Mouse (Mus musculus) kidney, postnatal 36 days (tissue): ENCODE results near the gene Abcd1.

ENCODE experiments used
- DNase-seq, 2 experiments: peaks; one replicate each; pipeline ENCODE4 v3.0.0; 2021 to 2022; ENCODE audit warnings: mixed read lengths in 2 of 2

The Abcd1 gene

DNA sequence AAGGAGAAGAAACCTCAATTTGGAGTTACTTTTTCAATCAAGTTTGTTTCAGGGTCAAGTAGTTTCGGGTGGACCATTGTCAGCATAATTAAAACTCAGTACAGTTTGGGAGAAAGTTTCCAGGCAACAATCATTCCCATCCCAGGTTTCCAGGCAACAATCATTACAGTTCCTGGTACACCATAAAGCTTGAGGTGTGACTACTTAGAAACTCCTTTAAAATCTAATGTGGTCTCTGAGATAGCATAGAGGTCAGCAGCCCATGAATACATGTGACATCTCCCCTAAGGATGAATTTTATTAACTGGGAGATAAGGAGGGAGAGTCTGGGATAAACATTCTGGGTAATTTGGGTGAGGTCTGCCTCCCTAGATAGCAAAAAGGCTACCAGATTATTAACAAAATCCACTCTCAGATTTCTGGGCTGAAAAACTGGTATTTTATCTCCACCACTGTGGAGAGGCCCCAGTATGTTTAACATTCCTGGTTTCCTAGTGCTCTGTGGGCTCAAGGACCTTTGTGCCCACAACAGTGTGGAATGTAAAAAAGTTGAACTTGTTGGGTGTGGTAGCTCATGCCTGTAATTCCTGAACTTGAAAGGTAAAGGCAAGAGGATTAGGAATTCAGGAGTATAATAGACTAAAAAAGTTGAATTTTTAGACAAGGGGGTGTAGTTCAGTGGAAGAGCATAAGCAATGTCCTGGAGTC, 28.5 kb downstream of the Abcd1 start:
- no peak for DNase-seq

DNA sequence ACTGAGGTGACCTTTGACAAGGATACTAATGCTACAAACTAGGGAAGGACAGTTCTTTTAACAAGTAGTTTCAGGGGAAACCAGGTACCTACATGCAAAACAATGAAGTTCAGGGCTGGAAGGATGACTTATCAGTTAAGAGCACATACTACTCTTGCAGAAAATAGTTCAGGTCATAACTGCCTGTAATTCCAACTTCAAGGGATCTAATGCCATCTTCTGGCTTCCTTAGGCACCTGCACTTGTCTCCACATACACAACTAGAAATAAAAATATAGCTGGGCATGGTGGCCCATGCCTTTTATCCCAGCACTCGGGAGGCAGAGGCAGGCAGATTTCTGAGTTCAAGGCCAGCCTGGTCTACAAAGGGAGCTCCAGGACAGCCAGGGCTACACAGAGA, 32.6 kb downstream of the Abcd1 start:
- no peak for DNase-seq

DNA sequence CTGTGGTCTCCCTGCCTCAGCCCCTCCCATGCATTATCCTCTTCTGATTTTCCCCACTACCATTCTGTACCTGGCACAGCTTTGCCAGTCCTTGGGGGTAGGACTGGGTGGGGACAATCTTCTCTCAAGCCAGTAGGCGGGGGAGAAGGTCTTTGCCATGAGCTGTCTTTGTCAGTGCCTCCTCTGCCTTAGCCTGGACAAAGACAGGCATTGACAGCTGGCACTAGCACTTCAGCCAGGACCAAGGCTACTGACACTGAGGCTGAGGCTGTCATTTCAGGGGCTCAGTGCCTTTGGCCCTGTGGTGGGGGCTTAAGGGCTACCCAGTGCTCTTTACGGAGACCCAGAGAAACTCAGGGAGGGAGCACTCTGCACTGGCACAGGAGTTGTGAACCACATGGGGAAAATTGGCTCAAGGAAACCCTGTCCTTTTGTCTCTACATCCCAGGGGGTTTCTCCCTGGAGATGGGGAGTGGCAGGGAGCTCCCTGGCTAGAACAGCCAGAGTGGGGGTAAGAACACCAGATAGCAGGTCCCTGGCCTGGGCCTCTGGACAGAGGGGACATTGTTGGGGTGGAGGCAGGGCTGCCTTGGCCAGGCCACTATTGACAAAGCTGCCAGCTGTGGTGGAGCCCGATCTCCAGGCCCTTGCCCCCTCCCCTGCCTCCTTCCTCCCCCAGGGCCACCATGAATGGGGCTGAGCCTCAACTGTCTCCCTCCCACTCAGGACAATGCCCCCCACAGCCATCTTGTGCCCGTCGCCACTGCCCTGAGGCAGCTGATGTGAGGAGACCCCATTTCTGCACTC, 40.1 kb downstream of the Abcd1 start, which contains the start of gene Plxnb3:
Gene Plxnb3 (plus strand): TSS at position 757 of the 807 bp plus-strand sequence.
- no peak for DNase-seq

DNA sequence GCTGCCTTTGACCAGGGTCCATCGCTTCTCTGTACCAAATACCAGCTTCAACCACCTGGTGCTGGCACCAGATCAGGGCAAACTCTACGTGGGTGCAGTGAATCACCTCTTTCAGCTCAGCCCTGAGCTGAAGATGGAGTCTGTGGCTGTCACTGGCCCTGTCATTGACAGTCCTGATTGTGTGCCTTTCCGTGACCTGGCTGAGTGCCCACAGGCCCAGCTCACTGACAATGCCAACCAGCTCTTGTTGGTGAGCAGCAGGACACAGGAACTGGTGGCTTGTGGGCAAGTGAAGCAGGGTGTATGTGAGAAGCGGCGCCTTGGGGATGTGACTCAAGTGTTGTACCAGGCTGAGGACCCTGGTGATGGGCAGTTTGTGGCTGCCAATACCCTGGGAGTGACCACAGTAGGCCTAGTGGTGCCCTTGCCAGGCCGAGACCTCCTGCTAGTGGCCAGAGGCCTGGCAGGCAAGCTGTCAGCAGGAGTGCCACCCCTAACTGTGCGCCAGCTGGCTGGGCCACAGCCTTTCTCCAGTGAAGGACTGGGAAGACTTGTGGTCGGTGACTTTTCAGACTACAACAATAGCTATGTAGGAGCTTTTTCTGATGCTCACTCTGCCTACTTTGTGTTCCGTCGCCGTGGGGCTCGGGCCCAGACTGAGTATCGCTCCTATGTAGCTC, 42.4 kb downstream of the Abcd1 start:
- peak in 1 of 2 experiments; percentile 13 for DNase-seq

DNA sequence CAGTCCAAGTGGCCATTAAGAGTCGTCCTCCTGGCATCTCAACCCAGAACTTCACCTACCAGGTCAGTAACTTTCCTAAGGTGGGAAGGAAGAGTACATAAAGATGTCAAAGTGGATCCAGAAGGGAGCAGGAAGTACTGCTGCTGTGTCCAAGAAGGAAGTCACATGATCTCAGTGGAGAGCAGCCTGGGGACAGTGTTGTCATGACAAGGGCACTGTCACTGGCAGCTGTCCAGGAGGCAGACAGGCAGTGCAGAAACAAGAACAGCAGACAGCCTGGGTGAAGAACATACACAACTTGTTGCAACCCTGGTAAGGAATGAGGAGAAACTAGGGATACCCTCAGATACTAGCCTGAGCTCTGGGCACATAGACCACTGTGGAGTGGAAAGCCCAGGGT, 48.9 kb downstream of the Abcd1 start:
- DNase-seq = peak; percentile 76 to 77

DNA sequence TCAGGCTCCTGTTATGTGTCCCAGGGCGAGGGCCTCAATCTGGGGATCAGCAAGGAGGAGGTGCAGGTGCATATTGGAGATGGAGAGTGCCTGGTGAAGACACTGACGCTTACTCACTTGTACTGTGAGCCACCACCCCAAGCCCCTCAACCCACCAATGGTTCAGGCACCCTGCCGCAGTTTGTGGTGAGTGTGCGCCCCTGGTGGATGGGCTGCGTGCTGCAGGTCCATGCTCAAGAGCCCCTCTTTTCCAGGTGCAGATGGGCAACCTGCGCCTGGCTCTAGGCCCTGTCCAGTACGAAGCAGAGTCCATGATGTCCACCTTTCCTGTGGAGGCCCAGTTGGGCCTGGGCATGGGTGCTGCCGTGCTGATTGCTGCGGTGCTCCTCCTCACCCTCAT, 50.9 kb downstream of the Abcd1 start:
- DNase-seq = peak in 1 of 2 experiments; percentile 53

DNA sequence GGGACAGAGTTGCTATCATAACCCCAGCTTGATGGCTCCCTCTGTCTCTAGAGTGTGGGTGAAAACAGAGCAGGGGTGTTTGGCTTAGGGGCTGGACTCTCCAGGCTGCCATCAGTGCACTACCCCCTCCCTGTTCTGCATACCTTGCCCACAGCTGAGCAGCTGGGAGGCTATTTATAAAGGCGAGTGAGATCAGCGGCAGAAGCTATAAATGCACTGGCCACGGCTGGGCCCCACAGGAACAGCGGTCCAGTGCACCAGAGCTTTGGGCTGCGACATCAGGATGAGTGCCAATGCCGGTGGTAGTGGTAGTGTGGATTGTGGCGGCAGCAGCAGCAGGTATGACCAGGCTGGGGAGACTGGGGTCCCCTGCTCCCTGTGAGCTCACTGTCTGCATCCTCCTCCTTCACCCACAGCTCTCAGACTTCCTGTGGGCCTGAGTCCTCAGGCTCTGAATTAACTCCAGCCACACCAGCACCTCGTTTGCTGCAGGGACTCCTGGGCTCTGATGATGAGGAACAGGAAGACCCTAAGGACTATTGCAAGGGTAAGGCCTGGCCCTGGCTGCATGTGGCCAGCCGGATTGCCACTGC, 57.9 kb downstream of the Abcd1 start, which contains the start of gene Srpk3:
Gene Srpk3 (plus strand): TSS at position 238 of the 593 bp plus-strand sequence.
- peak in 1 of 2 experiments; percentile 12 for DNase-seq

DNA sequence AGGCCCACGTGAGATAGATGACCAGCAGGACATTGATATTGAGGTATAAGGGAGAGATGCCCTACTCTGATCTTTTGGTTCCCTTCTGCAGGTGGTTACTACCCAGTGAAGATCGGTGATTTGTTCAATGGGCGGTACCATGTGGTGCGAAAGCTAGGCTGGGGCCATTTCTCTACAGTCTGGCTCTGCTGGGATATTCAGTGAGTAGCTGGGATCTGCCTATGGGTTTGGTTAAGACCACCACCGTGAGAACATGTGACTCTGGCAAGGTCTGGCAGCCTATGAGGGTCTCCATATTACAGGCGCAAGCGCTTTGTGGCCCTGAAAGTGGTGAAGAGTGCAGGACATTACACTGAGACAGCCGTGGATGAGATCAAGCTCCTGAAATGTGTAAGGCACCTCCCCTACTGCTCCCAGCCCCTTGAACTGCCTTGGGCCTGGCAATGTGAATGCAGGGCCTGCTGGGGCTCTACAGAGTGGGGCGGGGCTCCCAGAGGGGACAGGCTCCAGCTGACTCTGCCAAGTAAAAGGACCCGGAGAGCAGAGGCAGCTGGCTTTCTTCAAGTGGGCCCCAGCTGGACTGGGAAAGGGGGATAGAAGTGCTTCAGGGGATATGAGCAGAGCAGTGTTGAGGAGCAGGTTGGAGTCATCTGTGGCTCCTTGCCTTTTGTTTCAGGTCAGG, 58.5 kb downstream of the Abcd1 start:
- DNase-seq = peak in 1 of 2 experiments; percentile 21

DNA sequence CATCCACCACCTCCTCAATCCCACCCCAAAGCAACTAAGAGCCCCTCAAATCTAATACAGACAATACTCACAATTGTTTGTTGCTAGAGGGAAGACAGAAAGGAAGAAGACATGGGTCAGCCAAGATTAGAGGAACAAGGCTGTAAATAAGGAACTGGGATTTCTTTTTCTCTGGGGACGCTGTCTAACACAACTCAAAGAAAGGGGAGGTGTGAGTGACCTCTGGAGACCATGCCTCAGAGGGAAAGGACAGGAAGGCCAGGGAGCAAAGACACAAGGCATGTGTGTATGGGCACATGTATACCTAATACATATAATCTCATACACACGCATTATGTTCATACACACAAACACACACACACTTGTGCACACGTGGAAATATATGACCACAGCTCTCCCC, 65.8 kb downstream of the Abcd1 start:
- DNase-seq = no peak

DNA sequence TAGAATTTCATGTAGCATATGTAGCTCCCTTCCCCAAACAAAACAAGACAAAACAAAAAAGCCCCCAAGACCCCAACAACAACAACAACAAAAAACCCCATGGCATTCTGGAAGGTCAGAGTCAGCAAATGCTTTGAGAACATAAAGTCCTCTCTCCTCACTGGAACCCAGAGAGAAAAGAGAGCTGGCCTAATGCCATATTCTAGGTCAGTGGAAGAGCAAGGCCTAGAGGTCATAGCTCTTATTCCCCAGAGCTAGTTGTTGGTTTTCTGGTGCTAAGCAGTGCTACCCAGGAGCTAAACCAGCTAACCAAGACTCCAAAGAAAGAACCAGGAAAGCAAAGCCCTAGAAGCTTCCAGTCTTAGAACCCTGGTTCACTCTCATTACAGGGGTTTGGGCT, 69.3 kb downstream of the Abcd1 start:
- DNase-seq = peak; percentile 5 to 76

DNA sequence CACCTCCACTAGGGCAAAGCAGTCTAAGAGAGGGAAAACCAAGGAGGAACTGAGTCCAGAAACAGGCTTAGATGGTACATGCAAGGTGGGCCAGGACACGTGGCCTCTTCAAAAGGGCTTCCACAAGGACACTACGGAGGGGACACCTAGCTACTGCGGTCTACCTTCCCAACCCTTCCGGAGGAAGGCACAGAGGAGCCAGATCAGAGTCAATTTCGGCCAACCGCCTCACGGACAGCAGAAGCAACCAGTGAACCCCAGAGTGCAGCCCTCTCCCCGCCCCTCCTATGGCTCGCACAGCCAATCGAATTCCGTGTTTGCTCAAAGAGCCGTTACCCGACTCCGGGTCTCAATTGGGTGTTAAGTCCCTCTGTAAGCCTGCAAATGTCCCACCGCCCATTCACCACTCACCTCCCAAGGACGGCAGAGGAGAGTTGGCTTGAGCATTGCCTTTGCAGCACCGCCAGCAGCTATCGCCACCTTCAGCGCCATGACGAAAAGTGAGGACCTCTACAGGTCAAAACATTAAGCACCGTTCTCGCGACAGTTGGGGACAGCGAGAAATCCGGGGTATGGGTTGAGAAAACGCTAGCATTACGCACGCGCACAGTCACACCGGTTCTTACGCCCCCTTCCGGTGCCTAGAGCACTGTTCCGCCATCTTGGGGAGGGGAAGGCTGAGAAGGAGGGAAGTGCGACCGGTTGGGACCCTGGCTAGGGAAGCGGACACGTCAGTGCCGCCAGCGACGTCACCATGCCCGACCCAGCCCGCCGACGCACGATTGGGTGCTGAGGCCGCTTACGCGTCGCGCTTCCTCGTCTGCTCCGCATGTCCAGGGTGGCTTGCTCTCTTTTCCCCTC, 70.2 kb downstream of the Abcd1 start, which contains the start of the genes Idh3g and Ssr4:
Gene Idh3g (minus strand): TSS at position 534 of the 861 bp plus-strand sequence.
Gene Ssr4 (plus strand): TSS at position 665 of the 861 bp plus-strand sequence.
- peak; percentile 94 to 95 for DNase-seq

DNA sequence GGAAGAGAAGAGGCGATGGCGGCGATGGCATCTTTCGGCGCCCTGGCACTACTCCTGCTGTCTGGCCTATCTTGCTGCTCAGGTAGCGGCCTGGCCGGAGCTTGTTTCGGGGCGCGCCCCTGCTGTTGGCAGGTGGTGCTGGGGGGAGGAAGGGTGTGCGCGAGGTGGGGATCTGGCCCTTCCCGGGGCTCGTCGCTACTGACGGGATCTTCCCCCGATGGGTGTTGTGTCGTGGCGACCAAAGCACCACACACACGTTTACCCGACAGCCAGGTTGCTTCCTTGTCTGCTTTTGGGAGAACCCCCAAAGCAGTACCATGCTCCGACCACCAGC, 70.8 kb downstream of the Abcd1 start:
- DNase-seq = no peak
